Mouse (Mus musculus): ENCODE data around the gene Htr1a. TPM values are rescaled to one million over a fixed set of nuclear protein-coding genes. Genes with fewer than 3 reads are reported as not detected.

Gene Htr1a
- polyA plus RNA-seq, 1 experiment, result 8.0 TPM

- no peak overlapping the region for H3K27ac ChIP-seq (ENCODE audit: insufficient read depth, low read length)
- H3K4me3 ChIP-seq (ENCODE audit: insufficient read depth, low read length), result no peak overlapping the region
- no peaks in the 10 kb centered on the region for H3K4me1 ChIP-seq (ENCODE audit: control insufficient read depth, insufficient read depth, low read length)
- no peak for TF ChIP-seq POLR2A (IDR thresholded peaks at IDR 0.05; ENCODE audit: extremely low read depth, insufficient read depth, low read length)
- no peak for TF ChIP-seq CTCF (IDR thresholded peaks at IDR 0.05; ENCODE audit: extremely low read depth, insufficient read depth, low read length)
Measured at GRCm38 (mm10) chr13:105447695-105448094, 4.3 kb downstream of the Htr1a start.

- Histone ChIP-seq H3K27ac (ENCODE audit: insufficient read depth, low read length) (no peak overlapping the region), H3K4me1 (ENCODE audit: control insufficient read depth, insufficient read depth, low read length) (no peaks in the 10 kb centered on the region), H3K4me3 (ENCODE audit: insufficient read depth, low read length) (no peak overlapping the region)
- TF ChIP-seq POLR2A (IDR thresholded peaks at IDR 0.05; ENCODE audit: extremely low read depth, insufficient read depth, low read length), result no peak
- TF ChIP-seq CTCF (IDR thresholded peaks at IDR 0.05; ENCODE audit: extremely low read depth, insufficient read depth, low read length), result no peak
Measured at GRCm38 (mm10) chr13:105451536-105451935, 8.1 kb downstream of the Htr1a start.

Other genes starting within 250 kb of the Htr1a start
- 16.1 and 17.3 TPM in 2 replicates for gene Rnf180, start 148.8 kb upstream of the Htr1a start, polyA plus RNA-seq (2012; rRNA removed)